Mouse (Mus musculus) kidney, postnatal 4 days (tissue): ENCODE measurements around the gene Dut.

Source experiments
- DNase-seq, 2 experiments: peaks; one replicate each; pipeline ENCODE4 v3.0.0; 2021; ENCODE audit warnings: mixed read lengths in 2 of 2

The Dut gene

GRCm38 (mm10) chr2:125304746-125305145, 57.8 kb downstream of the Dut start:
- DNase-seq = no peak

- DNase-seq = no peak
Observed at GRCm38 (mm10) chr2:125305671-125306070, 58.7 kb downstream of the Dut start.
